Mouse (Mus musculus) brain, embryonic 14.5 days (tissue): ENCODE data around the gene Engase. TPM values are rescaled to one million over a fixed set of nuclear protein-coding genes. Genes with fewer than 3 reads are reported as not detected.

Source experiments
- DNase-seq: peaks from one replicate; pipeline ENCODE4 v3.0.0-alpha.2; 2011; ENCODE audit warnings: low read depth
- CTCF ChIP-seq: fragments of 200-500 bp; IDR thresholded peaks from 2 replicates; pipeline ENCODE4 v1.5.1; 2012; ENCODE audit warnings: inconsistent platforms, mild to moderate bottlenecking, moderate library complexity, borderline replicate concordance; ENCODE audit not compliant: insufficient read depth, insufficient read length; ENCODE audit errors: extremely low read depth
- POLR2A ChIP-seq: fragments of 200-500 bp; IDR thresholded peaks from 2 replicates; pipeline ENCODE4 v1.6.1; 2012; ENCODE audit warnings: mild to moderate bottlenecking, inconsistent platforms, borderline replicate concordance; ENCODE audit not compliant: poor library complexity, insufficient read depth, insufficient read length, severe bottlenecking; ENCODE audit errors: extremely low read depth
- polyA plus RNA-seq: library from polyadenylated mRNA; depleted of rRNA; stranded (reverse); fragments of >200 nt; gene quantifications from 2 replicates; pipeline ENCODE4 v1.2.3, GENCODE M21; 2012; rRNA removed

Engase gene
- polyA plus RNA-seq, result 7.4 and 8.1 TPM in 2 replicates

DNA sequence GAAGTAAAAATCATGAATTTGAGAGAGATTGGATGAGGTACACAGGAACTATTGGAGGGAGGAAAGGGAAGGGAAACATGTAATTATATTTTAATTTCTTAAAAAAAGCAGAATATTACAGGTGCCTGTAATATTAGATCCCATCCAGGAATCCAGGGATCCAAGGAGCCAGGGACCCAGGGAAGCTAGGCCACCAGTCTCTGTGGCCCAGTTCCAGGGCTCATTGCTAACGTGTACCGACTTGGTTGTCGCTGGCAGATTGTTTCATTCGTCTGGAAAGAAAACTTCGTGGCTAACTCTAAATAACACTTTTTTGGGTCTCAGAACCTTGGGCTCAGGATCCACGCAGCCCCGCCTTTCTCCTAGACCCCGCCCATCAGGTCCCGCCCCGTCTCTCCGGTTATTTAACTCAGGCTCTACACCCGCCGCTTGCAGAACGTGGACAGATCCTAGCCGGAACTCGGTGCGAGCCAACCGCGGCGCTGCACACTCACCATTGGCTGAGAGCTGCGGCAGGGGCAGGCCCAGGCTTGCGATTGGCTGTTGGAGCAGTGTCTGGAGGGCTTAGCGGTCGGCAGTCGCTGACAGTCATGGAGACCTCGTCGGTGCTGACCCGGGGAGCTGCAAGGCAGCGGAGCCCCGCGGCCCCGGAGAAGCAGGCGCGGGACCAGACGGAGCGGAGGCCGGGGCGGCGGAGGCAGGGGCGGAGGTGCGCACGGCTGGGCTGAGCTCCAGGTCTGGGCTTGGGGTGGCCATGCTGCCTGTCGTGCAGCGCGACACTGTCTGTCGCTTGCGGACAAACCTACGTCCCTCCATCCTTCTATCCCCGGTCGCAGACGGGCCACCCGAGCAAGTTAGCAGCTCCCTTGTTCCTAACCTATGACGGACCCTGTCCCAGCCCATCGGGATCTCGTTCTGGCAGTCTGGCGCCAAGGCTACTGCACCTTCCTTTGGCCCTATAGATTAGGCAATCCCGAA is at the start of gene Engase:
Engase (plus strand) TSS at position 434 of the 978 bp plus-strand sequence.
- TF ChIP-seq CTCF (no peak), POLR2A (peak; percentile 61; the same call in 1 of the 2 replicates)
- peak; percentile 98 for DNase-seq

DNA sequence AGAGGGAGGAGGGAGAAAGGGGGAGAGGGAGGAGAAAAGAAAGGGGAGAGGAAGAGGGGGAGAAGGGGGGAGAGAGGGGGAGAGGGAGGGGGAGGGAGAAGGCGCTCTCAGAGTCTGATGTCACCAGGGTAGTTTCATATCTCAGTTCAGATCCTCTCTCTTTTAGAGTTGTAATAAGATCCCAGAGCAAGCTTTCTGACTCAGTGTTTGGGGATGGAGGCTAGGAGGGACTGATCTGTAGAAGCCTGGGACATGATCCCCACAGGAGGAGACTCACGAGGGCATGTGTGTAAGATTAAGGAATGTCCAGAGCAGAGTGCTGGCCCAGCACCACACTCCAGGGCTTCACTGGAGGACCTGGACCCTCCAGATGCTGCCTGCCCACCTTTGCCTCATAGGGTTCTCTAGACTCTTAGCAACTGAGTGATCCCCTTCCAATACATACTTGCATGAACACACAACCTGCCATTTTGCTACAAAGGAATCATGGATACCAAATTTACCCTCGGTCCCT is 49.3 kb upstream of the Engase start:
- TF ChIP-seq CTCF, result no peak
- no peak for TF ChIP-seq POLR2A
- no peak for DNase-seq

DNA sequence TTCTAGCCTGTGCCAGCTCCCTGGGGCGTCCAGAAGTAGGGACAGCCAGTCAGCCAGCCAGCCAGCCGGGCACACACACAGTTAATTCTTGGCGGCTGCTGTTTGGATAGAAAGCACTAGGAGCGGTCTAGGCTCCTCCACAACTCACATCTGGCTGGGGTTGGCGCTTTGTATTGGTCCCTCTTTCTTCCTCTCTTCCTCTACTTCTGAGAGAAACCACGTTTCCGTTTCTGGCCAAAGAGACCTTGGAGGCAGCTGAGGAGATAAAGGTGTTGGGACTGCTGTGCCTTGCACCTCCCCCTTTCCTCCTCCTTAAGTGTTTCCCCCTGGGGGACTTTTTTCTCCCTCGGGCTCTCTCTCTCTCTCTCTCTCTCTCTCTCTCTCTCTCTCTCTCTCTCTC is 48.6 kb upstream of the Engase start, which contains the start of gene C1qtnf1:
C1qtnf1 (plus strand) TSS at position 218 of the 400 bp plus-strand sequence.
- peak; percentile 52 for DNase-seq
- no peak for TF ChIP-seq CTCF
- TF ChIP-seq POLR2A, result no peak

DNA sequence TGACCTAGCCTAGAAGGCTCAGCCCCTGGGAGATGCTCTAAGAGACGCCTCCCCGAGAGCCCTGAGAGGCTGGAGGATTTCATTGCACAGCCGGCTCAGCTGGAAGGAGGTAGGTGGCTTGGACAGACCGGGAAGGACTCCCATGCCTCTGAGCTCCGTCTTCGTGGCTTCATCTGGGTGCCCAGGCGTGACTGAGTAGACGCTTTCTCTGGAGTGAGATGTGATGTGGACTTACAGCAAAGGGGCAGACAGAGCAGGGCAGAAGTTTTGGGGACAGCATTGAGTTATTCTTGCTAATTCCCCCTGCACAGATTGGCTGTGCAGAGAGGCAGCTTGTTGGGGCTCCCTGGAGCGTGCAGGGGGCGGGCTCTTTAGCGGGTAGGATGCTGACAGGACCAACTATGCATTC is 48.2 kb upstream of the Engase start:
- peak; percentile 29 for DNase-seq
- TF ChIP-seq CTCF (no peak), POLR2A (no peak)

DNA sequence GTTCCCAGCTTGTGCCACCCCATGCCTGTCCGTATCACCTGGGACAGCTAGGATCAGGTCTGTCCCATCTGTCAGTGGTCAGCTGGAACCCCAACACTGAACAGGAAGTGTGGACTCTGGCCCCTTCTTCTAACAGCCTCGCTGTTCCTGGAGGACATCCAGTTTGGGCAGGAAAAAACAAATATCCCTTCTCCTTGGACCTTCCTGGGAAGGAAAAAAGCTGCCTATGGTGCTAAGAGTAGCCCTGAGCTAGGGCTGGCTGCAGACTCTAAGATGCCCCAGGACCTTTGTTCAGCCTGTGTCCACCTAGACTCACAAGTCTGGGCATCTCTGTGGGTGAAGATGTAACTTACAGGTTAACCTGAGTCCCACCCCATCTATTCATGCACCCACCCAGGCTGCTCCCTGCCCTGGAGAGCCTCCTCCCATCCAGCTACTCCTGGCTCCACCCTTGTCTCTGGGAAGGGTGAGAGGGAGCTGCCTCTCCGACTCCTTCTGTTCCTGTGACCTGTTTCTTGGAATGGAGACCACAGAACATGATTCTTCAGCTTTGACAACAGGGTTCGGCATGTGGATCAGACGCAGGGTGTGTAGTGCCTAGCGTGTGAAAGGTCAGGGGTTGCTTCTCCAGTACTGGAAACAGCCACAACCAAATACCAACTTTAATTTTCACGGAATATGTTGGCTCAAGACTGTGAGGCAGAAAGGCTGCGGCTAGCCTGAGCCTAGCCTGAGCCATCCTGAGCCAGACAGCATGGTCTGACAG is 47.5 kb upstream of the Engase start:
- TF ChIP-seq CTCF (no peak), POLR2A (no peak)
- no peak for DNase-seq

DNA sequence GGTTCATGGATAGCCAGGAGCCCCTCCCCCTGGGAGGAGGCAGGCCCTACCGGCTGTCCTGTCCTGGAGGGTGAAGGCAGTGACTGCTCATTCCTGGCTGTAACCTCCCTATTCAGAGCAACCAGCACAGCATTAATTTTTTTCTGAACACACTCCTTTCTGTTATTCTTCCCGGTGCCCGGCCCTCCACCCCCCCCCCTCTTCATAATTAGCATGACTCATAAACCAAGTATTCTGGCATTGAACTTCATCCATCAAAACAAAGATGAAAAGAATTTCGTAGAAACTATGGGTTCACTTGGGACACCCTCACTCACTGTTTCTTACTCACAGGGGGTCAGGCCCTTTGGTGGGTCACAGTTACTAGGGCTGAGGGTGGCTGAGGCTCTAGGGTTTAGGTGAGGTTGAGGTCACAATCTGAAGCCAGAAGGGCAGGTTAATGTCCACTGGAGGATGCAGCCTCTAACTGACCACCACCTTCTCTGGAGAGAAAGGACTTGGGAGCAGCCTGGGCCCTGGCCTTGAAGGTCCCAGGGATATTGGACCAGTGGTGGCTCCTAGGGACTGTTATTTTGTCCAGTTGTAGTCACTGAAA is 46.2 kb upstream of the Engase start:
- no peak for DNase-seq
- TF ChIP-seq CTCF (no peak), POLR2A (no peak)

DNA sequence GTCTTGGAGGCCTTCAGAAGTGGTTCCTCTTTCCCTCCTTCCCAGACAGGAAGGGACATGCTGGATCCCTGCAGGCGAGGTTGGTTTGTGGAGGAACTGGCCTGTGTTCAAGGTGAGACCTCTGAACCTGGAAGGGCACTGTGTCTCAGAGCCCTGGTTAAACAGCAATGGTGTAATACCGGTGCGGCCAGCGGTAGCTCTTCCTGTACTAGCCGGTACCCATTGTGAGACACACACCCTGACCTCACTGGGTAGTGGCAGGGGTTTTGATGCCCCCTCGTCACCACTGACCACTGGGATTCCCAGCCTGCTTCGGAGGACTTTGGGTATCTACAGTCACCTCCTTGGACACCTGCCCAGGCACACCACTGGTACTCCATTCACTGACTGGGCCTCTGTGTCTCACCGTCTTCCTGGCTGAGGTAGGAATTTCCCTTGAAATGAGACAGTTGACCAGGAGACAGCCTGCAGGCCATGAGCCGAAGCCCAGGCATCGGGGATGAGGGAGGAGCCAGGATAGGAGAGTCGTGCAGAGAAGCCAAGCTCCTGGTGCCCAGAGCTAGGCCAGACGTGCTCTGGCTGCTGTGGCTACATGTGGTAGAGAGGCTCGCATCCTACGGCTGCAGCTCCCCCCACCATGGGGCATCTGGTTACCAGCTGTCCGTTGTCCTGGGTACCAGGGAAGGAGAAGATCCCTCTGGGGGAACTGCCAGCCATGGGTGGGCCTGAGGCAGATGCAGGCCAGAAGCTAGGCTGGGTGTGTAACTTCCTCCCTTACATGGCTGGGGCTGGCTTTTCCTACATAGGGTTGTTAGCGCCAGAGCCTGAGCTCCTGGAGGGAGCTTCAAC is 45.3 kb upstream of the Engase start:
- DNase-seq, result no peak
- no peak for TF ChIP-seq POLR2A
- no peak for TF ChIP-seq CTCF

DNA sequence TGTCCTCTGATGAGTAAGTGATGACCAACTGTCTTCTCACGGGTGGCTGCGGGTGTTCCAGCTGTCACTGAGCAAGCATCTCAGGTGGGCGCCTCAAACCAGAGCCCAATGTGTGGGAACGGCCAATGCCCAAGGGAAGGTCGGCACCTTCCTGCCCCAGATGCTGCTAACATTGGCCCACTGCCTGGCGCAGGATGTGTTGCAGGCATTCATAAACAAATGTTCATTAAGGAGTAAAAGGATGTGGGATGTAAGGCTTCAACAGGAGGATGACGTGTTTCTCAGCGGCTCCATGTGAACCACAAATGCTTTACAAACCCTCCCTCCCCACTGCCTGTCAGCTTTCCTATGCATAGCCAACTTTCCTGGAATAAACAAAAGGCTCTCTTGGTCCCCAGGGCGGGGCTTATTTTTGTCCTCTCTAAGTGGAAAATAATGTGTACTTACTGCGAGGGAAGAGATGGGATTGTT is 43.2 kb upstream of the Engase start:
- TF ChIP-seq CTCF (no peak), POLR2A (no peak)
- DNase-seq, result peak; percentile 82

DNA sequence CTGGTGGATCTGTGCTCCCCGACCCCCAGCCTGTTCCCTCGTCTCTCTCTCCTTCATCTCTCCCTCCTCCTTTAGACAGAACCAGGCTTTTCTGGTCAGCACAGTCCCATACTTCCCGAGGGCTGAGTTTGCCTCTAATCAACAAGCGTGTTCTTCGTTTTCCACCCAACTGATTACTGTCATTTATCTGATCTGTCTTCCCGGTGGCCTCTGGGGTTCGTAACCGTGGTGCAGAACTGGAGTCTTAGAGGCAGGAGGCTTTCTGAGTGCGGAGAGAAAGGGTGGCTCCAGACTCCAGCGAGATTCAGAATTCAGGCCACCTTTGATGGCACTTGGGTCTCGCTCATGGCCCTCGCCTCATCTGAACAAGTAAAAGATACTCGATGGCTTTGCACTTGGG is 42.5 kb upstream of the Engase start:
- DNase-seq, result no peak
- no peak for TF ChIP-seq POLR2A
- no peak for TF ChIP-seq CTCF

DNA sequence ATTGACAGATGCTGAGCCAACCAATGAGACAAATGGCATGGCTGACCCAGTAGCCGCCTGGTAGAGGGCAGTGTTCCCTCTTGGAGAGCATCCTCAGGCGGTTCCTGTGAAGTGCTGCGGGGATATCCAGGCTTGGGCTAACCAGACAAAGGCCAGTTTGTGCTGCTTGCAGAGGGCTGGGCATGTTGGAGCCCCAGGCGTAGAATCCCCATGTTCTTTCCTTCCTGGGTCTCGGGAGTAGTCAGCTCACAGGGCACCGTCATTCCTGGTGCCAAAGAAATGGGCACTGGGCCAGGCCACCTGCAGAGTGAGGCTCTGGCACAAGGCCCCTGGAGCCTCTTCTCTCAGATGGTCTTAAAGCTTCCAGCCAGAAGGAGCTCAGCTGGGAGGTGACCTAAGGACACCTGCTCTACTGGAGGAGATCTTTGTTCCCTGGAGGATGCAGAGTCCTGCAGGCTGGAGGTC is 40.1 kb upstream of the Engase start:
- peak; percentile 40; the same call in 1 of the 2 replicates for TF ChIP-seq CTCF
- TF ChIP-seq POLR2A, result no peak
- DNase-seq, result peak; percentile 82
